Mouse (Mus musculus): Measurements from ENCODE around the gene Fem1b. TPM values are rescaled to one million over a fixed set of nuclear protein-coding genes. Genes with fewer than 3 reads are reported as not detected.
"Not testable (repeated sequence)": the region's sequence is repeated elsewhere in the genome, so short reads cannot be mapped to it uniquely, and the experiment has no call there.

The Fem1b gene
- 100 to 1,000 TPM; 114 to 116 TPM for total RNA-seq (2021)
- long read RNA-seq, full-length matches to known transcripts, result 12 of 26 reads
- long read RNA-seq, partial matches to known transcripts, result 0 of 26 reads
- long read RNA-seq, other reads (novel, unspliced or antisense), result 14 of 26 reads

DNA sequence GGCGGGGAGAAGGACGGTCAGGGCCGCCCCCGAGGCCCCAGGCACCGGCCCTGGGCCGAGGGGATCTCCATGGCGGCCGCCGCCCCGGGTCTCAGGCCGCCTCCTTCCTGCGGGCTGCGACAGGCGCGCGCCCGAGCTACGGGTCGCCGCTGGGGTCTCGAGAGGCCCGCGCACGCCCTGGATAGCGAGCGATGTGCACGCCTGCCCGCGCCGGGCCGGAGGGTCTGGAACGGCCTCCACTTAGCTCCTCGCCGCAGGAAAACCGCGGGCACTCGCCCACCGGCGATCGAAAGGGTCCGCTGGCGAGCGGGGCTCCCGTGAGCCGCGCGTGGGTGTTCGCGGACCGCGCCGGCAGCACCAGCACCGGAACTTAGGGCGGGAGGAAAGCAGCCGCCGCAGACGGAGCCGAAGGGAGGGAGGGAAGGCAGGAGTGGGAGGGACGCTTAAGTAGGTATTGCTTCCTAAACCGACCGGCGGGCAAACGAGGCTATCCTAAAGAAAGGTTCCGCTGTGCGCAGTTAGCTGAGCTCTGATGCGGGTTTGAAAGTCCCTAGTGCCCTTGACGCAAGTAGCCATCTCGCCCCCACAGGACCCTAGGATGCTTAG is at the start of gene Fem1b:
Fem1b (minus strand) TSS at position 419 of the 606 bp plus-strand sequence.
- peak; percentile 89 to 90 for DNase-seq (ENCODE audit: low spot score in 2 of 2)

DNA sequence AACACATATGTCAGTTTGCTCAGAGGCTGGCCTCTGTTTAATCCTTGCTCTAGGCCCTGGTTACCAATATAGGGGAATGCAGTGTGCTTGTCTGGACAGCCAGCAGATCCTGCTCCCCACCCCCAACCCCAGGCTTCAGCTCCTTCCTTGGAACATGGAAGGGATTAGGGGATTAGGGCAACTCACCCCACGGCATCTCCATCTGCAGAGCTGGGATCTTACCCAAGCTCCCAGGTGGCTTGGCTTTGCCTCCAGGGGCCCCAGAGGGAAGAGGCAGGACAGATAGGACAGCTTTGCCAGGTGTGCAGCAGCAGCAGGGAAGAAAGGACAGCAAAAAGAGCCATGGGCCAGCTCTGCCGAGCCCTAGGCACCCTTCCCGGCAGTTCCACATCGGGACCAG is 49.1 kb upstream of the Fem1b start:
- DNase-seq (ENCODE audit: low spot score in 2 of 2), result no peak

GRCm38 (mm10) chr9:62860102-62860501 is 48.4 kb upstream of the Fem1b start:
- not testable (repeated sequence) for DNase-seq (ENCODE audit: low spot score in 2 of 2)

DNA sequence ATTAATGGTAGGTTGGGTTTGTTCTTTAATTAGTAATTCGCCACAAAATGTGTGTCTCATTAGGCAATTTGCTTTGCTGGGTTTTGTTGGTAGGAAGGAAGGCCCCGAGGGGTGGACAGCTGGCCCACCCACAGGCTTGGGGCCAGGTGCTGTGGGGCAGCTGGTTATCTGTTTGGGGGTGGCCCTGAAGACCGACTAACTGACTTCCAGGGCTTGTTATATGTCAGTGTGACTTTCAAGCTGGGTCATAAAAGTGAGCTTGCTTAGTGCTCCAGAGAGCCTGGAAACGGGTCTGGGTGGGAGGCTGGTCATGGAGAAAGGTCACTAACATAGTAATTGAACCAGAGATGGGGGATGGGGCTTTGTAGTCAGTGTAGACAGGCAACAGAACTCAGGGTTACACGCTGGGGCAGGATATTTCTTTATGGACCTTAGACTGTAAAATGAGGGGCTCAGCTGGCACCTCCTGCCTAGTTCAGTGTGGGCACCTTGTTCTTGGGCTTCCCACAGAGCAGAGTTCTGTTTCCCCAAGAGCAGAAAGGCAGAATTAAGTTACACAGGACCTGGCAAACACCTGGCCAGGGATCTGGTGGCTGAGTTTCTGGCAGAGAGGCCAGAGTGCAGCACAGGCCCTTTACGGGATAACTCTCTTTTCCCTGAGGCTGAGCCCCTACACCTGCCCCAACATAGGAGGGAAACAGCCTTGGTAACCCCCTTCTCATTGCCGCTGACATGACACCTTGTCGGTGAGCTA is 46.7 kb upstream of the Fem1b start:
- DNase-seq (ENCODE audit: low spot score in 2 of 2), result no peak

GRCm38 (mm10) chr9:62857719-62858261 is 46.1 kb upstream of the Fem1b start, which contains the start of gene Calml4:
TSS of gene Calml4 (plus strand) at chr9:62858080.
- DNase-seq (ENCODE audit: low spot score in 2 of 2), result peak in 1 of 2 experiments; percentile 33

DNA sequence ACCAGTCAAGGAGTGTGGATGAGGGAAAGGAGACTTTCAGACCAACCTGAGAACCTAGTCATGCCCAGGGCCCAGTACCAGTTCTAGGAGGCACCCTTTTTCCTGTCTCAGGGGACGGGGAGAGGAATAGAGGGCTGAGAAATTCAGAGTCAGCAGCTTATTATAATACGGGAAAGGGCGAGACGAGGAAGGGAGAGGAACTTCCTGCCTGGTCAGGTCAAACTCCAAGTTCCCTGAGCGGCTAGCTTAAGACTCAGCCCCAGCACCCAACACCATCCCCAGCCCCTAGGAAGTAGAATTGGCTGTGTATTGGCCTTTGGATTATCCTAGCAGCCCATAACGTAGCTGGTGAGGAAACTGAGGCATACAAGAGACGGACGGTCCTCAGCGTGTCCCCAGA is 45.5 kb upstream of the Fem1b start:
- DNase-seq (ENCODE audit: low spot score in 2 of 2), result no peak

DNA sequence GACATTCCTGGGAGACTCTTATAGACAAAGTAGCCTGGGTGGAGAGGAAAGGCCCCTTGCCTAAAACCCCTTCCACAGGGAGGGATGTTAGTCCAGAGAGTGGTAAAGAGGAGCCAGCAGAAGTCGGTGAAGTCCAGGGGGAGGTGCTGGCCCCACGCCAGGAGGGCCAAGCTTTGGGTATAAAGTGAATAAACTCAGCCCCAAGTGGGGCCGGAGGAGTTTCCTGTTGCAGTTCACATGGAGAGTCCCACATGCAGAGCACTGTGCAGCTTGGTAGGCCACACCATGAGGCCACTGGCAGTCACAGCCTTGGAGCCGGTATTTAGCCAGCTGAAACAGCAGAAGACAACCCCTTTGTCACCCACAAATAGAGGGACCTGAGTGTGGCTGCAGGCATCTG is 42.7 kb upstream of the Fem1b start:
- DNase-seq (ENCODE audit: low spot score in 2 of 2), result no peak

GRCm38 (mm10) chr9:62851571-62851970 is 39.8 kb upstream of the Fem1b start:
- DNase-seq (ENCODE audit: low spot score in 2 of 2), result no peak

DNA sequence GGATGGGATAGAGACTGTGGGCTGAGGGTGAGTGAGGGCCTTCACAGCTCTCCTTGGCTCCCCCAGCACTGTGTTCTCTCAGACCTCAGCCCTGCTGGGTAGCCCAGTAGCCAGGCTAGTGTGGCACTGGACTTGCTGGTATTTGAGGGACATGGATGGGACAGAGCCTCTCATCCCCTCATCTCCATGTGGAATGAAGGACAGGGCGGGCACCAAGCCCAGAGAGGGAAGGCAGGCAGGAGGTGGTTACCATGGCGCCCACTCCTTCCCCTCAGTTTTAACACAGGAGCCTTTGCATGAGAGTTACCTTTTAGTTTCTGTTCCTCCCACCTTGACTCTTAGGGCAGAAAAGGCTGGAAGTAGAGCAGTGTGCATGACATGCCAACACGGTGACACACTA is 36.9 kb upstream of the Fem1b start:
- peak in 1 of 2 experiments; percentile 19 for DNase-seq (ENCODE audit: low spot score in 2 of 2)

- peak; percentile 94 to 96 for DNase-seq (ENCODE audit: low spot score in 2 of 2)
Measured at GRCm38 (mm10) chr9:62847694-62848093, 36.0 kb upstream of the Fem1b start.

DNA sequence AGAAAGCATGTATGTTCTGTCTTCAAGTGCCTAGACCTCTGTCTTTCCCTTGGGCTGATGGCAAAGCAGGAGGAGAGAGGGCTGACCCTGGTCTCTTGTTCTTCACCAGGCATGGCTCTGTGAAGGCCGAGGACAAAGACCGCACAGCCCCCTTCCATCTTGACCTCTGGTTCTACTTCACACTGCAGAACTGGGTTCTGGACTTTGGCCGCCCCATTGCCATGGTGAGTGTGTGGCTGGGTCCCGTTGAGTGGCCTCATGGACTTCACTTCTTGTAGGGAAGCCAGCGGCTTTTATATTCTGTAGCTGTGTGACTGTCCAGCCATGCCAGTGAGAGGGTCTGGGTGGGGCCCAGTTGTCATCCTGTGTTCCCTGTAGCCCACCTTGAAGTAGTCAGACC is 32.7 kb upstream of the Fem1b start:
- no peak for DNase-seq (ENCODE audit: low spot score in 2 of 2)

DNA sequence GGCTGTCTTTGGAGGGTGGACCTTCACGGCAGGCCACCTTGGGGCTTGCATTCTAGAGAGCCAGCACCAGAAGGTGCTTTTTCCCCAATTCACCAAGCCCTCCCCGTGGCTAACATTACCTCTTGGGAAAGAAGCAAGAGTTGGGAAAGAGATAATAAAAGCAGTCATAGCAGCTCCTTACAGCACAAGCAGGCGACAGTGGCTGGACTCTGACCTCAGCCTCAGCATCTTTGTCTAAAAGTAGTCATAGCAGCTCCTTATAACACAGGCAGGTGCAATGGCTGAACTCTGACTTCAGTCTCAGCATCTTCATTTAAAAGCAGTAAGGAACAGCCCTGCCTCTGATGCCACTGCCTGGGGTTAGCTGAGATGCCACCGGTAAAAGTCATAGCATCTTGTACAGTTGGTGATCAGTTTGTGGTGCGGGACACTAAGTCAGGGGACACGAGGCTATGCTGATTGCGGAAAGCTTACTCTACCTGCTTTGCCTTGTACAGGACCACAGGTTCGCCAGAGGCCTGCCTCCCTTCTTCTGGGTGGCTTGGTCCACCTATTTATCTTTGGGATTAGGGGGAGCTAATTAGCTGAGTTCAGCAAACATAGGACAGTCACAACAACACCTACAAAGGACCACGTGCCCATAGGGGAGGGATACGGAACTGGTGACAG is 31.8 kb upstream of the Fem1b start:
- no peak for DNase-seq (ENCODE audit: low spot score in 2 of 2)

GRCm38 (mm10) chr9:62839172-62839770 is 27.5 kb upstream of the Fem1b start:
- DNase-seq (ENCODE audit: low spot score in 2 of 2), result no peak

DNA sequence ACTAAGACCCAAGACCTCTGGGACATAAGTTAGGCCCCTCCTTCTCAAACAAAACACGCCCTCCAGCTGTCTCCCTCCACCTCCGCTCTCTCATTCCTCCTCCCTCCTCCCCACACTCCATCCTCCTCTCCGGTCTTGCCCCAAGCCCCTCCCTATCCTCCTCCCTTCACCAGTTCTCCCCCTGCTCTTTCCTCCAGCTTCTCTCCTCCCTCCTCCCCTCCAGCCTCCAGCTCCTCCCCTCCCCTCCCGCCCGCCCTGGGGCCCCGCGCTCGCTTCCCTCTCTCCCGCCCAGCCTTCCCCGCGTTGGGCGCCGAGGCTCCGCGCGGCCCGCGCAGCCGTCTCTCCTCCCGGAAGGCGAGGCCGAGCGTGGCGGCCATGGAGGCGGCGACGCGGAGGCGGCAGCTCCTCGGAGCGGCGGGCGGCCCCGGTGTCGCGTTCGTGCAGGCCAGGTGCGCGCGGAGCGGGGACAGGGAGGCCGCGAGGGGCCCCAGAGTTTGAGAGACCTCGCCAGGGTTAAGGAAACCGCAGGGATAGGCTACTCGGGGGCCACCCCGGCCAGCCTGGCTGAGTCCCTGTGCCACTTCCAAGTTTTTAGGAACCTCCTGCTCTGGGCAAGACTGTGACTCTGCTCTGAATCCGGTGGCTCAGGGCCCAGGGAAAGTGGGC is 26.9 kb upstream of the Fem1b start, which contains the start of gene Cln6:
Cln6 (plus strand) TSS at position 280 of the 666 bp plus-strand sequence.
- peak; percentile 57 to 70 for DNase-seq (ENCODE audit: low spot score in 2 of 2)

- no peak for DNase-seq (ENCODE audit: low spot score in 2 of 2)
Measured at GRCm38 (mm10) chr9:62838146-62838505, 26.4 kb upstream of the Fem1b start.

DNA sequence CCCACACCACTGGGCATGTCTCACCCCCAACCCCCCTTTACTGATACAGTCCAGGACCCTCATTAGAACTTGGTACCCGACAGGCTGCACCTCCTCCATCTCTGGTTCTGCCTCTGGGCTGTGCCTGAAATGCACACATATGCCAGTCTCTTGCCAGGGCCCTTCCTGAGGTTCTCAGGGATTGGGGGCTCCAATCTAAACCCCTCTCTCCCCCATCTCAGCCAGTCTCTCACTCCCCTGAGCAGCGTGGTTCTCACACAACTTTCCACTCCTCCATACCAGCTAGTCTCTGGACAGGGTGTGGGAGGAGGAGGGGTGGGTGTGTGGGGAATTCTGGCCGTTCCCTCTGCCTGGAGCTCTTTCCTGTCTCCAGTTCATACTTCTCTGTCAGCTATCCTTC is 25.9 kb upstream of the Fem1b start:
- no peak for DNase-seq (ENCODE audit: low spot score in 2 of 2)

DNA sequence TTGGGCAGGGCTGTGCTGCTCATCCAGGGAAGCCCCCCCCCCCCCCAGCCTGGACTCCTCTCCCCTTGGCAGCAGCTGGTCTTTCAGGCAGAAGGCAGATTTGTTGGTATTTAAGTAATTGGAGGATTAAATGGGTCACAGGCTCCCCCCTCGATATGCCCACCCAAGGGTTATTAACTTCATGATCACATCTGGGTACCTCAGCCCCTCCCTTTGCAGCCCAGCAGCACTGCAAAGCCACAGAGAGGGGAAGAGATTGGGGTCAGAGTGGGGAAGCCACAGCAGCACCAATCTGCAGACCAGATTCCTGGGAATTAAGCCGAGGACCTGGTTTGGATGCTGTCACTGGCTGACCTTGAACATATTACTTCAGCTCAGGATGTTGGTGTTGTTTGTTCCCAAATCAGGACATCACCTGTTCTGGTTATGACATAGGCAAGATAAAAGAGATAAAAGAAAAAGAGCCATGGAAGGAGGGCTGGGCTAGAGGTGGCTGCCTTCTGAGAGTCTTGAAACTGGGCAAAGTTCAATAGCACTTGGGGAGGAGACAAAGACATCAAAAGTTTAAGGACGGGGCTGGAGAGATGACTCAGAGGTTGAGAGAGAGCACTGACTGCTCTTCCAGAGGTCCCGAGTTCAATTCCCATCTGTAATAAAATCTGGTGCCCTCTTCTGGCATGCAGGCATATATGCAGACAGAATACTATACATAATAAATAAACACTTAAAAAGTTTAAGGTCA is 24.1 kb upstream of the Fem1b start:
- DNase-seq (ENCODE audit: low spot score in 2 of 2), result no peak

DNA sequence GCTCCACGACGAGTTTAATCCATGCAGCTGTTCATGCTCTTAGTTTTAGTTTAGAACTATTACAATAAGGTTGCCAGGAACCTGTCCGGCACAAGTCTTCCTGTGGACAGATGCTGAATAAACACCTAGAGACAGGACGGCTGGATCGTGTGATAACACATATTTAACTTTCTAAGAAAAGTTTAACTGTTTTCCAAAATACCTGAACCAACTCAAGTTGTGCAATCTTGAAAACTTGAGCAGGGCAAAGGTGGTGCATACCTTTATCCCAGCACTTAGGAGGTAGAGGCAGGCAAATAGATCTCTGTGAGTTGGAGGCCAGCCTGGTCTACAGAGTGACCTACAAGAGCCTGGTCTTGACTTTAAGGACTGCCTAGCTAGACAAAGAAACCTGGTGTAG is 23.2 kb upstream of the Fem1b start:
- no peak for DNase-seq (ENCODE audit: low spot score in 2 of 2)

- DNase-seq (ENCODE audit: low spot score in 2 of 2), result no peak
Measured at GRCm38 (mm10) chr9:62829877-62830276, 18.1 kb upstream of the Fem1b start.

- DNase-seq (ENCODE audit: low spot score in 2 of 2), result peak; percentile 96 to 97
Measured at GRCm38 (mm10) chr9:62828662-62829086, 16.9 kb upstream of the Fem1b start.
